Mouse (Mus musculus): ENCODE results near the gene Tspan31. TPM values are rescaled to one million over a fixed set of nuclear protein-coding genes. Genes with fewer than 3 reads are reported as not detected.

Tspan31 gene
- polyA plus RNA-seq, 1 experiment from 2014 or later: 125 TPM

Other genes starting within 250 kb of the Tspan31 start
- 10.5 and 12.0 TPM in 2 replicates for gene Atp23, start 168.9 kb downstream of the Tspan31 start, polyA plus RNA-seq (2015; fragmentation: Nextera tagmentation; extraction: Ambion mirVana)
- gene Ctdsp2, start 91.5 kb downstream of the Tspan31 start, polyA plus RNA-seq (2015; fragmentation: Nextera tagmentation; extraction: Ambion mirVana): 21.9 and 26.9 TPM in 2 replicates
- 23.0 and 36.0 TPM in 2 replicates for gene Avil, start 69.6 kb downstream of the Tspan31 start, polyA plus RNA-seq (2015; fragmentation: Nextera tagmentation; extraction: Ambion mirVana)
- gene Tsfm, start 39.4 kb downstream of the Tspan31 start, polyA plus RNA-seq (2015; fragmentation: Nextera tagmentation; extraction: Ambion mirVana): 53.3 and 65.1 TPM in 2 replicates
- 22.5 and 25.7 TPM in 2 replicates for gene Mettl1, start 28.9 kb downstream of the Tspan31 start, polyA plus RNA-seq (2015; fragmentation: Nextera tagmentation; extraction: Ambion mirVana)
- 0.20 and 0.25 TPM in 2 replicates for gene Eef1akmt3, start 28.8 kb downstream of the Tspan31 start, polyA plus RNA-seq (2015; fragmentation: Nextera tagmentation; extraction: Ambion mirVana)
- 0.12 and 0.28 TPM in 2 replicates for gene Cyp27b1, start 22.0 kb downstream of the Tspan31 start, polyA plus RNA-seq (2015; fragmentation: Nextera tagmentation; extraction: Ambion mirVana)
- 5.4 and 6.3 TPM in 2 replicates for gene March9, start 10.1 kb downstream of the Tspan31 start, polyA plus RNA-seq (2015; fragmentation: Nextera tagmentation; extraction: Ambion mirVana)
- 1,139 and 1,291 TPM in 2 replicates for gene Cdk4, start 6.7 kb downstream of the Tspan31 start, polyA plus RNA-seq (2015; fragmentation: Nextera tagmentation; extraction: Ambion mirVana)
- 1.9 and 2.3 TPM in 2 replicates for gene Agap2, start 5.0 kb upstream of the Tspan31 start, polyA plus RNA-seq (2015; fragmentation: Nextera tagmentation; extraction: Ambion mirVana)
- gene Os9, start 50.9 kb upstream of the Tspan31 start, polyA plus RNA-seq (2015; fragmentation: Nextera tagmentation; extraction: Ambion mirVana): 146 and 151 TPM in 2 replicates
- 45.0 and 45.1 TPM in 2 replicates for gene B4galnt1, start 95.0 kb upstream of the Tspan31 start, polyA plus RNA-seq (2015; fragmentation: Nextera tagmentation; extraction: Ambion mirVana)
- 0.83 and 0.93 TPM in 2 replicates for gene Slc26a10, start 110.4 kb upstream of the Tspan31 start, polyA plus RNA-seq (2015; fragmentation: Nextera tagmentation; extraction: Ambion mirVana)
- 38.1 and 42.0 TPM in 2 replicates for gene Arhgef25, start 119.8 kb upstream of the Tspan31 start, polyA plus RNA-seq (2015; fragmentation: Nextera tagmentation; extraction: Ambion mirVana)
- gene Dtx3, start 125.5 kb upstream of the Tspan31 start, polyA plus RNA-seq (2015; fragmentation: Nextera tagmentation; extraction: Ambion mirVana): 188 and 221 TPM in 2 replicates
- 20.2 and 20.7 TPM in 2 replicates for gene Pip4k2c, start 141.3 kb upstream of the Tspan31 start, polyA plus RNA-seq (2015; fragmentation: Nextera tagmentation; extraction: Ambion mirVana)
- 102 and 104 TPM in 2 replicates for gene Kif5a, start 193.1 kb upstream of the Tspan31 start, polyA plus RNA-seq (2015; fragmentation: Nextera tagmentation; extraction: Ambion mirVana)
- 285 and 322 TPM in 2 replicates for gene Dctn2, start 196.1 kb upstream of the Tspan31 start, polyA plus RNA-seq (2015; fragmentation: Nextera tagmentation; extraction: Ambion mirVana)
- 14.5 and 16.7 TPM in 2 replicates for gene Mbd6, start 218.8 kb upstream of the Tspan31 start, polyA plus RNA-seq (2015; fragmentation: Nextera tagmentation; extraction: Ambion mirVana)
- 103 and 110 TPM in 2 replicates for gene Mars, start 241.5 kb upstream of the Tspan31 start, polyA plus RNA-seq (2015; fragmentation: Nextera tagmentation; extraction: Ambion mirVana)